Mouse (Mus musculus) heart, postnatal 10 days (tissue): ENCODE measurements around the gene Ppp1r9a. TPM values are rescaled to one million over a fixed set of nuclear protein-coding genes. Genes with fewer than 3 reads are reported as not detected.
"Not testable (repeated sequence)": the region's sequence is repeated elsewhere in the genome, so short reads cannot be mapped to it uniquely, and the experiment has no call there.

Experiments
- DNase-seq, 2 experiments: peaks; one replicate each; pipeline ENCODE4 v3.0.0; 2021
- intact Hi-C: fragments of 180-260 bp; cut with DNase I; formaldehyde crosslinking; loops from one replicate; pipeline ENCODE4 v1.15.1; 2025
- total RNA-seq, 2 experiments: library from RNA; stranded (reverse); gene quantifications; 2 replicates each; pipeline ENCODE4 v1.2.3; 2021

Gene Ppp1r9a
- total RNA-seq, result 10 to 100 TPM; 21.8 to 24.8 TPM

DNA sequence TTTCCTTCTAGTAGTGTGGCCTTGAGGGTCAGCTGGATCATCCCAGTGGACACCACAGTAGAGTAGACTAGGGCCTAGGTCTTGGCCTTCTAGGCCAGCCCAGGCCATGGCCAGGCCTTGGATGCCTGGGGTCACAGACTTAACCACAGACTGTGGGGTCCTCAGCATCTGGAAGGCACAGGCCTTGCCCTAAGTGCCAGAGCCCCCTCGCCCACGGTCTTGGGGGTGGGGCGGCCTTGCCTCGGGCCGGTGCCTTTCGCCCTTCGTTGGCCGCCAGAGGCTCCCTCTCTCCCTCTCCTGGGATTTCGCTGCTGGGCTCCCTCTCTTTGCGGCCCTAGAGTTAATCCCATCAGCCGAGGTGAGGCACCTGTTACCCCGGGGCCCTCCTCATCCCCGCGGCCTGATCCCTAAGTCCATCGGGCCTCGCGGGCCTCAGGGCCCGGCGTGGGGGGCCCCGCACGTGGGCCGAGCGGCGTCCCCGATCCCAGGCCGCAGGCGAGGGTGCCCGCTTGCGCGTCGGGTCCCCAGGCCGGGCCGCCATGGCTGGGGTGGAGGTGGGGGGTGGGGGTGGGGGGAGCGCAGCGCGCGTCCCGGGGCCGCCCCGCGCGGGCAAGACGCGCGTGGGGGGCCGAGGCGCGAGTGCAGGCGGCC is at the start of gene Ppp1r9a:
Gene Ppp1r9a (plus strand): TSS at position 244 of the 651 bp plus-strand sequence.
- peak; percentile 71 to 77 for DNase-seq
- intact Hi-C loops, result loop anchor here (5.0 to 10.0 kb wide), 4 partner anchors 180 to 480 kb away; partner anchors contain the start of genes Asb4 and Casd1

DNA sequence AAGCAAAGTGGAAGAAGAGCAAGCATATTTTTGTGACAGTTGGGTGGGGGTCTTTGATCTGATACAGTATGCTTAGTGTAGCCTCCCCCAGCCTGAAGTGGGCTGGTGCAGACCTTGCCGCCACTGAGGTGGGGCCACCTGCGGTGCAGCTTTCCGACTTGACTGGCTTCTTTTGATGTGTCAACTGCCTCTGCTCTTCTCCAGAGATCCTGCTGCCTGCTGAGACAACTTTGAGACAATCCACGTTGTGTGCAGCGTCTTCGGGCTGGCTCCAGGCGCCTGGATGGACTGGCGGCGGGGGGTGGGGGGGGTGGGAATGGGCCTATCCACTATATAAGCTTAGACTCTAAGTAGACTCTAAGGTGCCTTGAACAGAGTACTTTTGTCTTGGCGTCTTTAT is 47.5 kb upstream of the Ppp1r9a start:
- DNase-seq, result no peak
- intact Hi-C loops, result no loop called here

DNA sequence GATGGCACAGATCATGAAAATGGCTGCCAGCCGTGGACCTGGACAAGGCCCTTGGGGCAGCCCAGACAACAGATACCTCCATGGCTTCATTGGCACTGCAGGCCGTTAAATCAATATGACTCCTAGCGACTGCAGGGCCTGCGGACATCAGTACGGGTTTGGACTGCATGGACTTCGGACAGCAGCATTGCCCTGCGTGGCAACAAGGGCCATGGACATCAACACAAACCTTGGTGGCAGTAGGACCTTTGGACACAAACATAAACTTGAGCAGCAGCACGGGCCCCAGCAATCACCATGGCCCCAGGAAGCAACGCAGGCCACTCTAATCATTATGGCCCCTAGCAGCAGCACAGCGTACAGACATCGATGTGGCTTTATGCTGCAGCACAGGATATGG is 45.8 kb upstream of the Ppp1r9a start:
- intact Hi-C loops, result no loop called here
- no peak for DNase-seq

DNA sequence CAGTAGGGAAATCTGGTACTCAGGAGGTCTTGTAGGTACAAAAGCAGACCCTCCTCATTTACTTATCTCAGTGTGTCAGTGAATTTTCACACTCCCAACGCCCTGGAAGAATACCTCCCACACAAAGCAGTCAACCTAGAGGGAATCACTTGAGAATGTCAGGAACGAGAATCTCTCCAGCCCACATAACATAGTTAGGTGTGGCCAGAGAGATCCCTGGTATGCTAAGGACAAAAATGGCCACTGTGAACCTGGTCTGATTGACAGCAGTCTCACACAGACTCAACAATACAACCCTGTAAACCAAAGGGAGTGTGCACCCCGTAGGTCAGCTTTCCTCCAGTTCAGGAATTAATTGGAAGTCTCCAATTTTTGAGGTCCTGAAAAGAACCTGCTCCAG is 18.4 kb upstream of the Ppp1r9a start:
- intact Hi-C loops, result no loop called here
- no peak for DNase-seq

DNA sequence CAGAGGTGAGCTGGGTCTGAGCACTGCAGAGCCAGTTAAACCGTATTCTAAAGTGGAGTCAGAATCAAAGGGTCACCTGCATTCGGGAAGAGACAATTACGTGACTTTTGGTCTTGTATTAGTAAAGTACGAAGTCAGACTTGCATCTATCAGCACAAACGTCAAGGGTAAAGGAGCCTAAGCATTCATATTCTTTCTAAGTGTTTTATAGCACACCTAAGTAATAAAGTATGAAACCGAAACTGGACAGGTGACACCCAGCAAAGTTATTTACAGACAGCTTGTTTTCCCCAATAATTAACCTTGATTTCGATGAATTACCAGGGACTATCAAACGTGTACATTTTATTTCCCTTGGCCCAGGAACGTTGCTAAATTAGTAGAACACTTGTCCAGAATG is 13.2 kb upstream of the Ppp1r9a start:
- DNase-seq, result no peak
- intact Hi-C loops, result no loop called here

DNA sequence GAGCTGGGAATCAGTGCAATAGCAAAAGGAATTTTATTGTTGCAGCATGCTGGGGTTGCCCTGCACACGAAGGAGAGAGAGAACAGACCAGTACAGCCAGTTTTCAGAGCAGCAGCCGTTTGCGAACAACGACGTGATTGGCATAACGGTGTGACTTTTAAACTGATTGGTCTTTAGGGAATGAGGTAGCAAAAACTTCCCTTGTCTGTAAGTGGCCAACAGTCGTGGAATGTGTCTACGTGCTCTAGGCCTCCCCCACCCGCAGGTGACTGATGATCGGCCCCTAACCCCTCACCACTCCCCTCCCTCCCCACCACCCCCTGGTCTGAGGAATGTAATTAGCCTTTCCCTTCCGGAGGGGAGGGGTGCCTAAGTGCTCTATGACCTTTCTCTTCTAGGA is 10.3 kb upstream of the Ppp1r9a start:
- DNase-seq, result no peak
- intact Hi-C loops, result no loop called here

DNA sequence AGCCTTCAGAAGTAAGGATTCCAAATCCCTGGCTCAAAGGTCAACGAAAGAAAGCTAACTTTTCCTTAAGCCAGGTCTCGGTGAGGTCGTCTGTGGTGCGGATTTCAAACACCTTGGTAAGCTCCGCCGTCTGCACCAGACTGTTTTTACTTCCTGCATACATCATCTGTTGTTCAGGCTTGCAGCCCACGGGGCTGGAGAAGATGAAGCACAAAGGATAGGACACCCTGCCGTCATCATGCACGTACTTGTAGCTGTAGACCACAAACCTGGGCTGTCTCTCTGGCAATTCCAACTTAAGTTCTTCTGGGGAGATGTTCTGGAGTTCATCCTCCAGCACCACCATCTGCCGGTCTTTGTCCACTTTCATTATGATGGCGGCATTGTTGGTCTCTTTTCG is 9.4 kb upstream of the Ppp1r9a start:
- DNase-seq, intact Hi-C loops: not testable (repeated sequence)

DNA sequence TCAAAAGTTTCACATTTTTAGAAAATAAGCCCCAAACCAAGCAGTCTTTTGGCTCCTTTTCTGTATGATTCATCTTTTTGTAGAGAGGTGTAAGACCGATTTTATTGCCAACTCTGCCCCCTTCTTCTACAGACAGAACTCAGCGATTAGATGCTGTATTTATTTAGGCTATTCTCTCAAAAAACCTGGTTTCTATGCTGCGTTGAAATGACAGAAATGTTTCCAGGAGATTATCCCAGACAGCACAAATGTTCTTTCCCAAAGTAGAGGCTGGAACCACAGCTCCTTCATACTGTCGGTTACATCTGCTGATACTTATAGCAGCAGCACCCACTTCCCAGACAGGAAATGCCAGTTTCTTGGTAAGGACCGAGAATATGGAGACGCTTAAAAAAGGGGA is 2.8 kb upstream of the Ppp1r9a start:
- no peak for DNase-seq
- intact Hi-C loops, result loop anchor here (5.0 to 10.0 kb wide), 4 partner anchors 182 to 482 kb away; partner anchors contain the start of genes Asb4 and Casd1

DNA sequence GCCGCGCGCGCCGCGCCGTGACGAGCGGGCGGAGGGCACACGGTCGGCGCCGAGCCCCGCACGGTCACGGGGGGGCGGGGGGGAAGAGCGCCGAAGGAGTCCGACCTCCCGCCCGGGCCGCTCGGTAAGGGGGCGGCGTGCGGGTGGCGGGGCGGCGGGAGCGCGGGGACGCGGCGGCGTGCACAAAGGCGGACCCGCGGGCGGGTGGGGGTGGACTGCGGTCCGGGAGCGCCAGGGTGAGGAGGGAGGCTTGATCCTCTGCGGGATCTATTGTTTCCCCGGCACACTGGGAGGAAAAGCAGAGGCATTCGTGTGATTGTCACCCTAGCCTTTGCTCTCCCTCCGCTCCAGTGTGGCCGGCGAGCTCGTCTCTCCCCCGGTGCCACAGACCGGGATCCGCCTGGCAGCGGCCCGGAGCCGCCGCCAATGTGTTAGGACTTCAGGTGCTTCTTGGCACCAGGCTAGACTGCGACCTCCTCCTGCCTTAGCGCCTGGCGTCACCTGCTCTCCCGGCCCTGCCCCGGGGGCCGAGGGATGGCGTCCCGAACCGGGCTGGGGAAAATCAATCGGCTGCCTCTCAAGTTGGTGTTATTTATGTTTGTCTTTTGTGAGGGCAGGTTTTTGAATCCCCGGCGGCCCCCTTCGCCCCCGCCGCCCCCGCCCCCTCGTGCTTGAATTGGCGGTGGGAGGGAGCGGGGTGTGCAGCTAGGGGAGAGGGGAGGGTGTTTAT is 773 bp downstream of the Ppp1r9a start:
- intact Hi-C loops, result loop anchor here (5.0 to 10.0 kb wide), 4 partner anchors 179 to 479 kb away; partner anchors contain the start of genes Asb4 and Casd1
- peak; percentile 60 to 67 for DNase-seq

DNA sequence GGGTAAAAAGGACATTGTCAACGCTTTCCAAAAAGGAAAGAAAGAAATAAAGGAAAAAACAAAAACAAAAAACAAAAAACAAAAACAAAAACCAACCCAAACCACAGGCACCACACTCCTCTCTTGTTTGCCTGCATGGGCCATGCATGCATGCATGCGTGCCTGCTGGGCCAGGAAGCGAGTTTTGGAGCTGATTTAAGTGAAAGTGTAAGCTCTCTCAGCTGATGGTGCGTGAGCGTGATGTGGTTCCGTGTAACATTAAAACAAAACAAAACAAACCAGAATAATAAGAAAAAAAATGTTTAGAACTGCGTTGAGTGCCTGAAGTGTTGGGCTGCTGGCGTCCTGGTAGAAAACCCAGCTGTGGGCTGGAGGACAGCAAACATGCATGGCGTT is 1.3 kb downstream of the Ppp1r9a start:
- DNase-seq, result peak; percentile 50 to 51

DNA sequence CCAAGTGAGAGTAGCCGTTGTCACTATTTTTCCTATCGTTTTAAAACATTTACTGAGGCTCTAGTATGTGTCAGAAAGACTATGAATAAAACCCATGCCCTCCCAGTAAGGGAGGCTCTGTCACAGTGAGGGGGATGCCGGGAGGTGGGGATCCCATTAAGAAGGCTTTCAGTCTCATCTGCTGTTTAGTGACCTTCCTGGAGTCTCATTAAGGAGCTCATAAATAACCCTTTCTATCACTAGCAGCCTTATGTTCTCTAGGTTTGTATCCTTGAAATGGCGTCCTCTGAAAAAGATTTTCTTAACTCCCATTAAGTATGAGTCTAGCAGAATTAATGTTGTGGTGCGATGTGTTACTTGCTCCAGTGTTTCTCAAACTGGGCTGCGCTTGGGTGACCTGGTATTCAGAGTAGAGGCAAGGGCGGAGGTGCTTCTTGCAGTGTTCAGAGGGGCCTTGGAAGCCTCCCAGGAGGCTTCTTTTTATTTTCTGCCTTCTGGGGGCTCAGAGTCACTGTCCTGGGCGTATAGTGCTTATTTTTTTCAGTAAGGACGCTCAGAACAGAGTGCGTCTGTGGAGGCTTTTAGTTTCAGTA is 7.4 kb downstream of the Ppp1r9a start:
- no peak for DNase-seq
- intact Hi-C loops, result no loop called here

More for the DNA sequence above, 1.3 kb downstream of the Ppp1r9a start:
- intact Hi-C loops, result loop anchor here (5.0 to 10.0 kb wide), 4 partner anchors 178 to 478 kb away; partner anchors contain the start of genes Asb4 and Casd1

DNA sequence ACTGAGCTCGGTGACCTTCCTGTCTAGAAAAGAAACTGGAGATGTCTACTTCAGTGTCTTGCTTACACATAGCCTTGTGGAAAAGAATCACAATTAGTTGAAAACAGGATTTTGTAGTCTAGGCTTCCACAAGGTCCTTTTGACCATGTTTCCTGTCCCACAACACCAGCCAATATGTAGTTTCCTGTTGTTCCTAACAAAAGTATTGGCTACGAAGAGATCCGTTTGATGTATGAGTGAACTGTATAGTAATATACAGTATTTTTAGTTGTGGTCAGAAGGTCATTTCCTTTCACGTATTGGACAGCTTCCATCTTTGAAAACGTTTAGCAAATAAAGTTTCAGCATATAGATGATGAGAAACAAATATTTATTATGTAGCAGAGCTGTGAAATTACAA is 15.8 kb downstream of the Ppp1r9a start:
- intact Hi-C loops, result no loop called here

DNA sequence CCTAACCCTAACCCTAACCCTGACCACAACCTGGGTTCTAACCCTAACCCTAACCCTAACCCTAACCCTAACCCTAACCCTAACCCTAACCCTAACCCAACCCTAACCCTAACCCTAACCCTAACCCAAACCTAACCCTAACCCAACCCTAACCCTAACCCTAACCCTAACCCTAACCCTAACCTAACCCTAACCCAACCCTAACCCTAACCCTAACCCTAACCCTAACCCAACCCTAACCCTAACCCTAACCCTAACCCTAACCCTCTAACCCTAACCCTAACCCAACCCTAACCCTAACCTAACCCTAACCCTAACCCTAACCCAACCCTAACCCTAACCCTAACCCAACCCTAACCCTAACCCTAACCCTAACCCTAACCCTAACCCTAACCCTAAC is 21.1 kb downstream of the Ppp1r9a start:
- DNase-seq, intact Hi-C loops: not testable (repeated sequence)

More for the DNA sequence above, 15.8 kb downstream of the Ppp1r9a start:
- no peak for DNase-seq

DNA sequence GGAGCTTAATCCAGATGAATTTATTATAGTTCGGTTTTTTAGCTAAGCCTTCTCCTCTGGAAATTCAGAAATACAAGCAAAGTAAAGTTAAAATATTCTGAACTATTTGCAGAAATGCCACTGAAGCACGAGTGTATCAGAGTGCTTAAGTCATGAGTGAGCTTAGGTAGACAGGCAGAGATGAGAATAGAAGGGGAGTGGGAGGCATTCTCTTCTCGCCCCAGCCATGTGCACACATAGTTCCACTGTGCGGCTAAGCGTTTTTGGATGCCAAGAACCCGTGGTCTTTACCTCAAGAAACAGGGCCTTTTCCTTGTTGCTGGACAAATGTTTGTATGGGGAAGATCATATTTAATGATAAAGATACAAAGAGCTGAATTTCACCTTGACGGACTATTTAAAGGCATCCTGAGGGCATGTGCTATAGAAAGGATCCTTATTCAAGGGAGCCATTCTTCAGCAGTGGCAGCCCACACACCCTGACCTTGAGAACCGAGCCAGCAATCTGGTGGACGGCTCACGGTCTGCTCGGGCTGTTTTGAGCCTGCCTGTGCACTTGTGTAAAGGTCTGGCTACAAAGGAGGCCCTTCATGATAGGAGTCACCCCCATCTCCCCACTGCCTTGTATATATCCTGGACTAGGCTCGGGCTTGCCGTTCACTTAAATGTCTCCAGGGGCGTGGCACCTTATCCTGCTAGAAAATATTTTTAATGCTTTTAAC is 23.4 kb downstream of the Ppp1r9a start:
- intact Hi-C loops, result no loop called here
- DNase-seq, result no peak

DNA sequence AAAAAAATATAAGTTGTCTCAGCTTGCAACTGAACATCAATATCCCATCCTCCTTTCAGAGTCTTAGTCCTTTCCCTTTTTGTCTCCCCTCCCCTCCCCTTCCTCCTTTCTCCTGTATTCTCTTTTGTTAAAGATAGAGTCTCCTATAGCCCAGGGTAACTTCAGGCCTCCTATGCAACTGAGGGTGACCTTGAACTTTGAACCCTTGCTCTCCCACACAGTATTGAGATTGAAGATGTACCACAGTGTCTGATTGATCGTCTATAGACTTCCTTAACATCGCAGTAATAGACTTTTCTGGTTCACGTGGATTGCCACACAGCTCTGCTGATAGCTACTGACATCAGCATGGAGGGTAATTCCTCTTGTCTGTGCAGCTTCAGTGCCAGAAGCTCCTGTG is 27.6 kb downstream of the Ppp1r9a start:
- DNase-seq, result no peak
- intact Hi-C loops, result no loop called here

DNA sequence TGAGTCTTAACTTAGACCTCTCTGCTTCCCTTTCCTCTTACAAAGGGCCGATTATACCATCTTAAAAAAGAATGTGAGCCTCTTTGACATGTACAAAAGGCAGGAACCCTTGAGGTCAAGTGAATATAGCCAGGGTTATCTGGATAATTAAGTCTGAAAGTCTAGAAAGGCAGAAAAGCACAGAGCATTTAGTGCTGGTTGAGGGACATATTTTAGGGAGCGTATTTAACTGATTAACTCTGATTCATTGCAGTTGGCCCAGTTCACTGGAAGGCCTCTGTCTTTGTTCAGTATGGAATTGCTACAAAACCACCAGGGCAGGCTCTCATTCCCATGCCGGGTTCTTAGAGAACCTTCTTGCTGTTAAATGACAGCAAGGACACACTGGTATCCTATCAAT is 36.2 kb downstream of the Ppp1r9a start:
- intact Hi-C loops, result no loop called here
- DNase-seq, result no peak

DNA sequence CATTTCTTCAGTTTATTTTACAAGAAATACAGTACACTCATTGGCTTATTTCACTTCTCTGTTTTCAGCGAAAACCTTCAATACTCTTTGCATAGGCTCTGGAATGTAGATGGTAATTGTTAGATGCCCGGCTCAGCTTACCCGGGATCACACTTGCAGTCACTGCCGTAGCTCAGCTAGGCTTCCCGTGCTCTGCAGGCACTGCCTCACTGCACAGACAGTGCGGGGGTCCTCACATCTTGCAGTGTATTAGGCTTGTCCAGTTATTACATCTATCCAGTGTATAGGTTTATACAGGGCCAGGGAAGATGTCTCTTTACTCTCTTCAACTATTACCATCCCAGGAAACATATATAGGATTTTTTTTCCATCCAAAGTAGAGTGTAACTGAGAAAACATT is 37.4 kb downstream of the Ppp1r9a start:
- intact Hi-C loops, result no loop called here
- DNase-seq, result no peak

DNA sequence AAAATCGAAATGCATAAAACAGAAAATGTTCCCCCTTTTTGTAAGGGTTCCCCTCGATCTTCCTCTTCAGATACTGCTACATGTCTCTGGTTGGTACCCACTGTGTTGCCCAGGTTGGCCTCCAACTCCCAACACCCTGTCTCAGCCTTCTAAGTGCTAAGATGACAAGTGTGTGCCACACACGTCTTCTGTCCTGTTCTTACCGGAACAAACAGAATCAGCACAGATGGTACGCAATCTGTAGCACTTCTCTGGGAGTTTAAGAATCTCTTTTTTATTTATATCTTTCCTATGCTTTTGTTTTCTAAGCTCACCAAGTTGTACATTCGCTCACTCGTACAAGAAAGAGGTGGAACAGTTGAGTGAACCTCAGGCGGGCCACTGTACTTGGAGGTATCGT is 37.9 kb downstream of the Ppp1r9a start:
- intact Hi-C loops, result no loop called here
- DNase-seq, result no peak

DNA sequence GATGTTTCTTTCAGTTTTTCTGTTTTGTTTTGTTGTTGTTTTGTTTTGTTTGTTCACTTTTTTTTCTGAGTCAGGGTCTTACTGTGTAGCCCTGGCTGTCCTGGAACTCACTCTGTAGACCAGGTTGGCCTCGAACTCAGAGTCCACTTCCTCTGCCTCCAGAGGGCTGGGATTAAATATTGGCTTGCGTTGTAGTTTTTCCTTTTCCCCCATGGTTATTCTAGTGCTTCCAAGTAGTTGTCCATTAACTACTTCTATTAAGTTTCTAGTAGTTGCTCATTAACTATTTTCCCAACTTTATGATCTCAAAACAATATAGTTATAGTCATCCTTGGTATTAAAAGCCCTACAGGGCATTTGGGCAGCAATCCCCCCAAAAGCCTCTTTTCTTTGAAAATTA is 41.1 kb downstream of the Ppp1r9a start:
- DNase-seq, result no peak
- intact Hi-C loops, result no loop called here

DNA sequence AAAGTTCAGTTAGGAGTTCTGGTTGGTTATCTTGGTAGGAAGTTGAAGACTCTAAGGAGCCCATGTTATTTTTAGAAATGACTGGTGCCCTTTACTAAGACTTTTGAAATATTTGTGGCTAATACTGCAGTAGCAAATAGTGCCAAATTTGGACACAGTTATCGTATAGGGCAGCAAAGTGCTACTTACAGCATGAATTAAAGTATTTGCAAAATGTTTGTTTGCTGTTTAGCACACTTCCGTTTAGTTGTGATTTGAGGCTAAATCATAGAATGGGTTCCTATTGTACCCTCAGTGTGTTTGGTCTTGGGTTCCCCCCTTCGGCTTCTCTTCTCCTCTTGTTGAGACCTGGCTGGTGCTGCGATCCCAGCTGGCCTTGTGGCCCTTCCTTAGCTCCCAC is 45.3 kb downstream of the Ppp1r9a start:
- intact Hi-C loops, result no loop called here
- DNase-seq, result peak in 1 of 2 experiments; percentile 12

DNA sequence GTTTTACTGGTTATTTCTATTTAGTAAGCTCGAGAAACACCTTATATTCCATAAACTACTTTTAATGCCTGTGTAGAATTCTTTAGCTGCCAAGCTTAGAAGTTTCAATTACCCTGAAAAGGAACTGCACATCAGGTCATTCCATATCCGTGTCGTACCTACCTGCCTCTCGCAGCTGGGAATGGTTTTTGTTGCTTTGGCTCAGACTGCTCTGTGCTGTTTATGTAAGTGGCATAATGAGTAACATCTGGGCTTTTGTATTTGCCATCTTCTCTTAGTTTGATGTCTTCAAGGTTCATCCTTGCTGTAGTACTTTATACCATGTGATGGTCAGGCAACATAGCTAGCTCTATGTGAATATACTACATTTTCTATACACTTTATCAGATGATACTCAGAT is 47.0 kb downstream of the Ppp1r9a start:
- no peak for DNase-seq
- intact Hi-C loops, result loop anchor here (5.0 kb wide), 1 partner anchor 133 kb away; no protein-coding TSS in a partner anchor
